ENCODE assay signal across 9 mouse cellular contexts in the genomic region with DNA sequence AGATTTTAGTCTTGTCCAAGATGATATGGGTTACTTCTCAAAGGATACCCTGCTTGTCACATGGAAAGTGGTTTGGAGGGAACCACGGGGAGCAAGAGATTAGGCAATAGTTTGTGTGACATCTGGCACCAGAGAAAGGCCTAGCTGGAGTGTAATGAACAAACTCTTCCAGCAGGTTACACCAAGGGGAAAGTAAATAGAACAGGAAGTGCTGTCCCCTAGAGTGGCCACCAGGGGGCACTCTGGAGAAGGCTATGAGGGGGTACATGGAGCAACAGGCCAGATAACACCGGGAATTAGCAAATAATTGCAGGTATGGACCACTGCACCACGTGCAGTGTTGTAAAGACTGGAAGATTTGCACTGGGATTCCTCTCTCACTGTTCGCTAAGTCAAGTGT. TPM values are rescaled to one million over a fixed set of nuclear protein-coding genes. Genes with fewer than 3 reads are reported as not detected.
DNase-seq lines count a peak whose midpoint lies in the region; ATAC-seq and TF ChIP-seq lines count a peak whose summit lies in the region.
"Had no signal": no experiment of that assay in that cellular context is flagged by ENCODE, and none has a peak within 500 bp of the region (broad histone marks: within the 10 kb centered on the region; RNA-seq: fewer than 3 reads in every experiment).

No protein-coding gene starts in this region.

- H3K9ac ChIP-seq in midbrain, embryonic 14.5 days (replicated peaks; ENCODE audit: low read length), result no peak overlapping the region
- H3K9ac ChIP-seq in heart, postnatal 0 days (replicated peaks; ENCODE audit: low read depth, low read length), result no peak overlapping the region
- H3K9ac ChIP-seq: neural tube, embryonic 12.5 days had no signal

- TF ChIP-seq EP300 in heart, postnatal 0 days (IDR thresholded peaks at IDR 0.05; ENCODE audit: low read depth), result no peak

- TF ChIP-seq CTCF in heart, postnatal 0 days (IDR thresholded peaks at IDR 0.05; ENCODE audit: low read depth), result peak; percentile 74
- peak; percentile 46 for TF ChIP-seq CTCF in lung, adult 2 months (IDR thresholded peaks at IDR 0.05; ENCODE audit: insufficient read depth, low read length)

- H3K36me3 ChIP-seq in midbrain, embryonic 14.5 days (ENCODE audit: control insufficient read depth, insufficient read depth, low read length), result no peaks in the 10 kb centered on the region
- H3K36me3 ChIP-seq in midbrain, embryonic 10.5 days, result no peaks in the 10 kb centered on the region
- no peaks in the 10 kb centered on the region for H3K36me3 ChIP-seq in heart, postnatal 0 days (replicated peaks; ENCODE audit: control insufficient read depth, insufficient read depth, low read length)
- H3K36me3 ChIP-seq: neural tube, embryonic 12.5 days had no signal

- no peak for TF ChIP-seq POLR2A in lung, adult 2 months (IDR thresholded peaks at IDR 0.05; ENCODE audit: borderline replicate concordance, extremely low read depth, low read depth, low read length)

- no peak for ATAC-seq in midbrain, embryonic 14.5 days (ENCODE audit: low FRiP score, low TSS enrichment)
- no peak; the same call in 1 of the 2 replicates for ATAC-seq in heart, postnatal 0 days (ENCODE audit: insufficient read depth, low read depth)

- H3K9me3 ChIP-seq in midbrain, embryonic 14.5 days (ENCODE audit: control insufficient read depth, low read length), result no peaks in the 10 kb centered on the region
- no peaks in the 10 kb centered on the region for H3K9me3 ChIP-seq in midbrain, embryonic 10.5 days (replicated peaks)
- H3K9me3 ChIP-seq in heart, postnatal 0 days (replicated peaks; ENCODE audit: control insufficient read depth, low read length), result no peaks in the 10 kb centered on the region
- H3K9me3 ChIP-seq: neural tube, embryonic 12.5 days had no signal

- H3K27me3 ChIP-seq in midbrain, embryonic 14.5 days (ENCODE audit: control insufficient read depth, insufficient read depth, low read length), result no peaks in the 10 kb centered on the region
- H3K27me3 ChIP-seq in midbrain, embryonic 10.5 days (ENCODE audit: low read depth, poor library complexity, severe bottlenecking), result no peaks in the 10 kb centered on the region
- H3K27me3 ChIP-seq in heart, postnatal 0 days (ENCODE audit: control insufficient read depth, insufficient read depth, low read length), result no peaks in the 10 kb centered on the region
- H3K27me3 ChIP-seq: neural tube, embryonic 12.5 days had no signal

- no peak overlapping the region for H3K4me3 ChIP-seq in midbrain, embryonic 14.5 days (replicated peaks; ENCODE audit: low read depth, low read length)
- H3K4me3 ChIP-seq in midbrain, embryonic 10.5 days, result no peak overlapping the region
- H3K4me3 ChIP-seq in heart, postnatal 0 days (ENCODE audit: low read depth, low read length), result no peak overlapping the region
- no peak overlapping the region for H3K4me3 ChIP-seq in lung, adult 2 months (replicated peaks; ENCODE audit: extremely low read depth, low read depth, low read length)
- H3K4me3 ChIP-seq: neural tube, embryonic 12.5 days had no signal

- H3K4me2 ChIP-seq in midbrain, embryonic 14.5 days (ENCODE audit: low read length), result no peak overlapping the region
- no peak overlapping the region for H3K4me2 ChIP-seq in heart, postnatal 0 days (ENCODE audit: low read depth, low read length)
- H3K4me2 ChIP-seq: neural tube, embryonic 12.5 days had no signal

- 64% methylated on average over 4 of the region's 4 CpGs for WGBS in midbrain, embryonic 14.5 days
- 63% methylated on average over 4 of the region's 4 CpGs for WGBS in midbrain, embryonic 10.5 days
- 54% methylated on average over 4 of the region's 4 CpGs for WGBS in heart, postnatal 0 days
- 49% methylated on average over 4 of the region's 4 CpGs for WGBS in lung, adult 2 months

- H3K27ac ChIP-seq in midbrain, embryonic 14.5 days (replicated peaks; ENCODE audit: low read depth, low read length), result no peak overlapping the region
- H3K27ac ChIP-seq in midbrain, embryonic 10.5 days (replicated peaks), result no peak overlapping the region
- H3K27ac ChIP-seq in heart, postnatal 0 days (ENCODE audit: low read depth), result no peak overlapping the region
- H3K27ac ChIP-seq: neural tube, embryonic 12.5 days had no signal

- H3K4me1 ChIP-seq in midbrain, embryonic 14.5 days (ENCODE audit: control insufficient read depth, insufficient read depth, low read length), result no peaks in the 10 kb centered on the region
- H3K4me1 ChIP-seq in midbrain, embryonic 10.5 days, result no peaks in the 10 kb centered on the region
- H3K4me1 ChIP-seq in heart, postnatal 0 days (ENCODE audit: control insufficient read depth, insufficient read depth), result no peaks in the 10 kb centered on the region
- H3K4me1 ChIP-seq in lung, adult 2 months (ENCODE audit: control insufficient read depth, insufficient read depth, low read length), result no peaks in the 10 kb centered on the region
- H3K4me1 ChIP-seq: neural tube, embryonic 12.5 days had no signal

- peak; percentile 25 for DNase-seq in midbrain, embryonic 14.5 days
- no peak for DNase-seq in midbrain, embryonic 10.5 days (ENCODE audit: low spot score)
- DNase-seq in R1 (ENCODE audit: low read depth, low spot score), result peak; percentile 92
- DNase-seq in cerebellum, adult 11-12 months, result peak; percentile 68
- DNase-seq in heart, postnatal 0 days (ENCODE audit: low spot score), result peak; percentile 51
- no peak for DNase-seq in lung, adult 2 months
- peak; percentile 82 for DNase-seq in testis, postnatal 10 days (ENCODE audit: low spot score)
- DNase-seq in left cerebral cortex, adult 8-10 months (ENCODE audit: low spot score in 2 of 2), result no peak

RNA-seq across cellular contexts. Expression of a gene that starts 19.0 kb away (rescaled TPM):
- 4.7 and 6.0 TPM in 2 replicates for polyA plus RNA-seq in midbrain, embryonic 14.5 days (2014; fragmentation: Nextera tagmentation; extraction: Ambion mirVana)
- 0.17 and 0.19 TPM in 2 replicates for polyA plus RNA-seq in midbrain, embryonic 10.5 days (2016; fragmentation: Nextera tagmentation; extraction: Ambion mirVana)
- 6.3 and 9.5 TPM in 2 replicates for total RNA-seq in heart, postnatal 0 days (2014; rRNA removed; ENCODE audit: low replicate concordance)
- polyA plus RNA-seq in heart, postnatal 0 days (2015; fragmentation: Nextera tagmentation; extraction: Ambion mirVana), result 5.7 and 5.8 TPM in 2 replicates
- polyA plus RNA-seq in lung, adult 2 months (2012; rRNA removed), result 1.8 and 2.0 TPM in 2 replicates
- total RNA-seq in left cerebral cortex, adult 8-10 months (2022), result 10 to 100 TPM; 28.2 to 32.0 (median 29.1) TPM

RNA-seq across cellular contexts. Expression of a gene that starts 28.7 kb away (rescaled TPM):
- polyA plus RNA-seq in midbrain, embryonic 14.5 days (2014; fragmentation: Nextera tagmentation; extraction: Ambion mirVana), result 136 and 137 TPM in 2 replicates
- polyA plus RNA-seq in midbrain, embryonic 10.5 days (2016; fragmentation: Nextera tagmentation; extraction: Ambion mirVana), result 134 and 139 TPM in 2 replicates
- total RNA-seq in heart, postnatal 0 days (2014; rRNA removed; ENCODE audit: low replicate concordance), result 22.2 and 27.6 TPM in 2 replicates
- polyA plus RNA-seq in heart, postnatal 0 days (2015; fragmentation: Nextera tagmentation; extraction: Ambion mirVana), result 71.9 and 72.1 TPM in 2 replicates
- polyA plus RNA-seq in lung, adult 2 months (2012; rRNA removed), result 1.7 and 3.7 TPM in 2 replicates
- 10 to 100 TPM; 66.3 to 80.7 (median 70.4) TPM for total RNA-seq in left cerebral cortex, adult 8-10 months (2022)

Comparison
In these comparisons a context has a peak if more than half of its experiments do, and no peak if none do; other contexts are left out.
1. DNase-seq: peak in midbrain, embryonic 14.5 days (single experiment), R1 (single experiment), cerebellum, adult 11-12 months (single experiment), heart, postnatal 0 days (single experiment) and testis, postnatal 10 days (single experiment); none in midbrain, embryonic 10.5 days (single experiment), lung, adult 2 months (single experiment) and left cerebral cortex, adult 8-10 months (0 of 2).
2. RNA of a gene that starts 28.7 kb away (polyA plus RNA-seq): 134 to 139 TPM in midbrain, embryonic 10.5 days, 136 to 137 TPM in midbrain, embryonic 14.5 days and 71.9 to 72.1 TPM in heart, postnatal 0 days; 1.7 to 3.7 TPM in lung, adult 2 months; every median in the first group is over 10 times any median in the second.